Mouse (Mus musculus) stomach, postnatal 0 days (tissue): Measurements from ENCODE around the gene Sdhb.

Source experiments
- CTCF ChIP-seq: IDR thresholded peaks from 2 replicates; pipeline ENCODE4 v1.5.1; 2016; ENCODE audit warnings: antibody characterized with exemption, low read depth, mild to moderate bottlenecking, moderate library complexity
- EP300 ChIP-seq: optimal IDR thresholded peaks from 2 replicates; pipeline ENCODE3; 2016; ENCODE audit warnings: antibody characterized with exemption

- TF ChIP-seq CTCF: no peak
- TF ChIP-seq EP300: no peak
Measured at GRCm38 (mm10) chr4:140992215-140992614, 31.2 kb downstream of the Sdhb start.
